Mouse (Mus musculus) heart, adult 2 months (tissue): ENCODE measurements at regions not wholly inside any gene's neighbourhood (a gene's known extent, or its start where the extent isn't known, plus 50 kb on each side); places are given as distances from the start of the nearest gene placed in this dataset.

Experiments used
- DNase-seq, 2 experiments: peaks; one replicate each; pipeline ENCODE4 v3.0.0; 2021
- H3K27ac ChIP-seq: fragments of 200-600 bp; 2 replicates; pipeline ENCODE4 v1.8.1; 2022
- H3K27me3 ChIP-seq: fragments of 200-500 bp; 2 replicates; pipeline ENCODE4 v1.6.1; 2012; ENCODE audit warnings: mild to moderate bottlenecking, low read length, inconsistent platforms, mixed read lengths; ENCODE audit not compliant: control insufficient read depth, insufficient read depth
- H3K36me3 ChIP-seq: fragments of 200-500 bp; 2 replicates; pipeline ENCODE4 v1.6.1; 2012; ENCODE audit warnings: low read length, inconsistent platforms; ENCODE audit not compliant: control insufficient read depth, insufficient read depth
- H3K4me1 ChIP-seq: fragments of 200-500 bp; 2 replicates; pipeline ENCODE4 v1.6.1; 2011; ENCODE audit warnings: low read length; ENCODE audit not compliant: control insufficient read depth, insufficient read depth
- H3K4me3 ChIP-seq: fragments of 200-600 bp; 2 replicates; pipeline ENCODE4 v1.8.1; 2022
- H3K79me2 ChIP-seq: fragments of 200-500 bp; replicated peaks from 2 replicates; pipeline ENCODE4 v1.6.1; 2012; ENCODE audit warnings: mild to moderate bottlenecking, inconsistent platforms, low read length, moderate library complexity, mixed read lengths; ENCODE audit not compliant: control insufficient read depth, insufficient read depth
- H3K9ac ChIP-seq: fragments of 200-500 bp; 2 replicates; pipeline ENCODE4 v1.6.1; 2012; ENCODE audit warnings: low read depth, mild to moderate bottlenecking, control low read depth, inconsistent platforms, low read length, mixed read lengths
- CTCF ChIP-seq: fragments of 200-600 bp; IDR thresholded peaks from 2 replicates; pipeline ENCODE4 v1.8.1; 2022; ENCODE audit warnings: antibody characterized with exemption, mild to moderate bottlenecking, moderate library complexity
- EP300 ChIP-seq: fragments of 200-500 bp; IDR thresholded peaks from 2 replicates; pipeline ENCODE4 v1.6.1; 2011; ENCODE audit warnings: low read depth, low read length, control low read depth; ENCODE audit not compliant: insufficient read depth
- POLR2A ChIP-seq: fragments of 200-500 bp; IDR thresholded peaks from 2 replicates; pipeline ENCODE4 v1.6.1; 2011; ENCODE audit warnings: mild to moderate bottlenecking, low read depth, low read length, control low read depth; ENCODE audit not compliant: insufficient read depth
- WGBS: fragments of 180-500 bp; shearing (Covaris S2); methylation state at CpG from one replicate; pipeline ENCODE4 v1.1.7; 2018; 5-methylcytosine and 5-hydroxymethylcytosine counted together
- intact Hi-C: fragments of 180-260 bp; cut with DNase I; formaldehyde crosslinking; loops from one replicate; pipeline ENCODE4 v1.15.1; 2025

GRCm38 (mm10) chr13:83735631-83736475, 232.0 kb downstream of the Mef2c start:
- Histone ChIP-seq H3K4me3 (no peak overlapping the region), H3K9ac (no peak overlapping the region), H3K79me2 (no peaks in the 10 kb centered on the region), H3K27ac (no peak overlapping the region), H3K4me1 (no peaks in the 10 kb centered on the region), H3K36me3 (no peaks in the 10 kb centered on the region), H3K27me3 (peaks cover 30% of the 10 kb centered on the region)
- no peak for DNase-seq
- no peak for TF ChIP-seq EP300
- intact Hi-C loops = loop anchor here (10.0 kb wide), 1 partner anchor 489 kb away; the partner anchor contains the start of gene Tmem161b
- 61% methylated on average over 10 of the region's 10 CpGs for WGBS

- H3K4me3 ChIP-seq = no peak overlapping the region
- intact Hi-C loops = loop anchor here (10.0 kb wide), 1 partner anchor 488 kb away; the partner anchor contains the start of gene Tmem161b
- WGBS = 12% methylated on average over 9 of the region's 9 CpGs
- DNase-seq = no peak
- TF ChIP-seq EP300 (no peak), CTCF (no peak), POLR2A (no peak)
- peaks cover 21% of the 10 kb centered on the region for H3K27me3 ChIP-seq
- H3K27ac ChIP-seq = no peak overlapping the region
- H3K4me1 ChIP-seq = no peaks in the 10 kb centered on the region
- no peaks in the 10 kb centered on the region for H3K36me3 ChIP-seq
- no peak overlapping the region for H3K9ac ChIP-seq
- H3K79me2 ChIP-seq = no peaks in the 10 kb centered on the region
Measured at GRCm38 (mm10) chr13:83737031-83737825, 233.4 kb downstream of the Mef2c start.

DNA sequence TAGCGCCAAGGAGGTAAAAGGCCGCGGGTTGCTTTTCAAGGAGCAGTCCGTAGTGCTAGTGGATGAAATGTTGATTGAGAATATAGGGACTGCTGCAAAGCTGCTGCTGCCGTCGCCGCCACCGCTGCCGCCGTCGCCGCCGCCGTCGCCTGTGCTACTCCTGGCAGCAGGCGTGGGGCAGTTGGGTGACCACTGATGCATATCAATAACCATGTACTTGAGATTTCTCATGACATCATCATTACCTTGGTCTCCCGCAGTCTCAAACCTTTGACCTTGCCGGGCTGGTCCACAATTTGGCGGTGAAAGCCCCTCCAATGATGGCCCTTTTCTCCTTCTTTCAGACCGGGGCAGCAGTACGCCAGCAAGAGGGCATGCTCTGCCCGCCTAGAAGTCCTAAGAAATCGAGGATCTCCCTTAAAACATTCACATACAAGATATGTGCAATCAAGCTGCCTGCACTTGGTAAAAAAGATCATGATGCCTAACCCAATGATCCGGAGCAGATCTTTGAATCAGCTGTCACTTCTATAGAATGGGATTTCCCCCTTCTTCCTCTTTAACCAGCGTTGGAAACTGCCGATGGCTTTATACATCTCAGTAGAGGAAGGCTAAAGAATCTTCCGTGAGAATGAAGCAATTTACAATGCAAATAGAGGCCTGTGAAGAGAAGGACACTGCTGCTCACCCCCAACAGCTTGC, 234.1 kb downstream of the Mef2c start:
- peaks cover 18% of the 10 kb centered on the region for H3K27me3 ChIP-seq
- TF ChIP-seq EP300 = no peak
- no peak for TF ChIP-seq POLR2A
- TF ChIP-seq CTCF = no peak
- WGBS = 5% methylated on average over 27 of the region's 27 CpGs

DNA sequence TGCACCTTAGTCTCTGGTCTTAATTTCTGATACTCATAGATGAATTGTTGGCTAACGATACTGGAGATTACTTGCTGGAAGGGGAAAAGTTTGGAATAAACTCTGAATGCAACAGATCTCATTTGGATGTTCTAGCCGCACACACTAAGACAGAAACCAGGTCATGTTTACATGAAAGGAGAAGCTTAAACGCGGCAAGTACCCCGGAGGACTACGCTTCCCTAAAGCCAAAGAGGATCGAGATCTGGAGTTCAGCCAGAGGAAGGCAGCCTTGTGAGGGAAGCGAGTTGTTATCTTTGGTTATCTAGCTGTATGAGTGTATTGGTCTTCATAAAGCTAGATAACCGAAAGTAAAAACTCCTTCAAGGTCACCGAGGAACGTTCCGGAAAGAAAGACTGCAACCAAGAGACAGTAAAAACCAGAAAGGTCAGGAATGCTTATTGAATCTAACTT, 234.7 kb downstream of the Mef2c start:
- Histone ChIP-seq H3K27me3 (peaks cover 14% of the 10 kb centered on the region), H3K79me2 (no peaks in the 10 kb centered on the region), H3K4me1 (no peaks in the 10 kb centered on the region), H3K36me3 (no peaks in the 10 kb centered on the region), H3K9ac (no peak overlapping the region), H3K27ac (no peak overlapping the region), H3K4me3 (no peak overlapping the region; the same call in 1 of the 2 replicates)
- intact Hi-C loops = loop anchor here (10.0 kb wide), 1 partner anchor 486 kb away; the partner anchor contains the start of gene Tmem161b
- TF ChIP-seq EP300 (no peak), POLR2A (no peak), CTCF (no peak)
- DNase-seq = no peak
- 7% methylated on average over 12 of the region's 12 CpGs for WGBS

More for the DNA sequence above, 234.1 kb downstream of the Mef2c start:
- H3K36me3 ChIP-seq = no peaks in the 10 kb centered on the region
- no peak overlapping the region for H3K27ac ChIP-seq
- H3K79me2 ChIP-seq = no peaks in the 10 kb centered on the region
- H3K9ac ChIP-seq = no peak overlapping the region
- H3K4me3 ChIP-seq = no peak overlapping the region
- no peak for DNase-seq
- intact Hi-C loops = loop anchor here (10.0 kb wide), 1 partner anchor 487 kb away; the partner anchor contains the start of gene Tmem161b
- no peaks in the 10 kb centered on the region for H3K4me1 ChIP-seq

GRCm38 (mm10) chr13:83739131-83739530, 235.3 kb downstream of the Mef2c start:
- no peak overlapping the region for H3K4me3 ChIP-seq
- H3K27me3 ChIP-seq = peaks cover 13% of the 10 kb centered on the region
- no peak for TF ChIP-seq POLR2A
- TF ChIP-seq CTCF = no peak
- TF ChIP-seq EP300 = no peak
- 18% methylated on average over 3 of the region's 3 CpGs for WGBS
- no peaks in the 10 kb centered on the region for H3K36me3 ChIP-seq
- H3K9ac ChIP-seq = no peak overlapping the region
- H3K4me1 ChIP-seq = no peaks in the 10 kb centered on the region
- intact Hi-C loops = loop anchor here (10.0 kb wide), 1 partner anchor 486 kb away; the partner anchor contains the start of gene Tmem161b
- no peaks in the 10 kb centered on the region for H3K79me2 ChIP-seq
- H3K27ac ChIP-seq = no peak overlapping the region
- DNase-seq = no peak
